Mouse (Mus musculus) G1E-ER4 (cell line): Measurements from ENCODE around the gene Wdr46. TPM values are rescaled to one million over a fixed set of nuclear protein-coding genes. Genes with fewer than 3 reads are reported as not detected.

Experiments
- GATA1 ChIP-seq: IDR thresholded peaks from one replicate; pipeline ENCODE4 v1.8.0; 2012; ENCODE audit warnings: low read length, inconsistent platforms
- polyA plus RNA-seq: library from polyadenylated mRNA; stranded (reverse); fragments of >175 nt; gene quantifications from 2 replicates; pipeline ENCODE4 v1.2.3, GENCODE M21; 2012

Gene Wdr46
- polyA plus RNA-seq, 1 experiment, result 186 TPM

- no peak for TF ChIP-seq GATA1
These were observed 20.0 kb upstream of the Wdr46 start for GRCm38 (mm10) chr17:33920282-33921097.

- no peak for TF ChIP-seq GATA1
These were observed 19.1 kb upstream of the Wdr46 start for GRCm38 (mm10) chr17:33921361-33921760.

DNA sequence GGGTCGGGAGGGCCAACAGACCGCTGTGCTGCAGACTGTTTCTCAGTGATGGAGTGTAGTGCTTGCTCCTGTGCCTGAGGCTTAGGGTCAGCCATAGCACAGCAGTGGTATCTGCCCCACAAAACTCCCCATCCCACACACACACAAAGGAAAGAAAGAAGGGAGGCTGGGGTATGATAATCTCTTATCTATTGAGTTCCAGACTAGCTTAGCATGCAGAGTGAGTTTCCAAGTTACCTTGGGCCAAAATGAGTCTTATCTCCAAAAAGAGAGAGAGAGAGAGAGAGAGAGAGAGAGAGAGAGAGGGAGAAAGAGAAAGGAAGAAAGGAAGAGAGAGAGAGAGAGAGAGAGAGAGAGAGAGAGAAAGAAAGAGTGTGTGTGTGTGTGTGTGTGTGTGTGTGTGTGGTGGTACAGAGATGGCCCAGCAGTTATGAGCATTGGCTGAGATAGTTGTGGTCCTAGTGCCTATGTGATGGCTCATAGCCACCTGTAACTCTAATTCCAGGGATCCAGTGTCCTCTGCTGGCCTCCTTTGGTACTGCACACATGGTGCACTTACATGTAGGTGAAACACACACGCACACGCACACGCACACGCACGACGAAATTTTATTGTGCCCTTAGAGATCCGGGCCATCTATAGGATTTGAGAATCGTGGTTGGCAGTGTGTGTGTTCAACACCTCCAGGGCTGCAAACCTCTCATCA, 15.7 kb upstream of the Wdr46 start:
- peak; percentile 26 for TF ChIP-seq GATA1

- no peak for TF ChIP-seq GATA1
These were observed 14.9 kb upstream of the Wdr46 start for GRCm38 (mm10) chr17:33925406-33926116.

DNA sequence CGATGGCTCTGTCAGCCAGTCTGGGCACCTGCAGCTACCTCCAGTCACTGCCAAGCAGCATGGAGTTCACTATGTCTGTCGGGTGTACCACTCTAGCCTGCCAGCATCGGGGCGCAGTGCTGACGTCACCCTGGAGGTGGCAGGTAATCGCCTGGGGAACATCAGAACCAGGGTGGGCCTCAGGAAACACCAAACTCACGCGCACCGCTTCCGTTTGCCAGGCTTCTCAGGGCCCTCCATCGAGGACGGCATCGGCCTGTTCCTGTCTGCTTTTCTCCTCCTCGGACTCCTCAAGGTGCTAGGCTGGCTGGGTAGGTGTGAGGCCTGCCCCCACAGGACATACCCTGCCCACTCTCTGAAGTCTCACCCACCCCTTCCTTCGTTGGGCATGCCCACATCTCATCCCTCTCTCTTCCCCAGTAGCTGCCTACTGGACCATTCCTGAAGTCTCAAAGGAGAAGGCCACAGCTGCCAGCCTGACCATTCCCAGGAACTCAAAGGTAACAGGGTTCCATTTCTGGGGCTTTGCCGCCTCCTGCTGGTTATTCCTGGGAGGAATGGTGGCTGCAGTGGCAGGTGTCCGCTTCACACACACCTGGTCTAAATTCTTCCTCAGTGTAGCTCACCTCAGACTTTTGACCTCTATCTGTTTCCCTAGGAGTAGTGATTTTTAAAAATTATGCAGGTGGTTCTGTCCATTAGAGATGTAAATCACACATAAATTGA, 14.1 kb upstream of the Wdr46 start:
- no peak for TF ChIP-seq GATA1

DNA sequence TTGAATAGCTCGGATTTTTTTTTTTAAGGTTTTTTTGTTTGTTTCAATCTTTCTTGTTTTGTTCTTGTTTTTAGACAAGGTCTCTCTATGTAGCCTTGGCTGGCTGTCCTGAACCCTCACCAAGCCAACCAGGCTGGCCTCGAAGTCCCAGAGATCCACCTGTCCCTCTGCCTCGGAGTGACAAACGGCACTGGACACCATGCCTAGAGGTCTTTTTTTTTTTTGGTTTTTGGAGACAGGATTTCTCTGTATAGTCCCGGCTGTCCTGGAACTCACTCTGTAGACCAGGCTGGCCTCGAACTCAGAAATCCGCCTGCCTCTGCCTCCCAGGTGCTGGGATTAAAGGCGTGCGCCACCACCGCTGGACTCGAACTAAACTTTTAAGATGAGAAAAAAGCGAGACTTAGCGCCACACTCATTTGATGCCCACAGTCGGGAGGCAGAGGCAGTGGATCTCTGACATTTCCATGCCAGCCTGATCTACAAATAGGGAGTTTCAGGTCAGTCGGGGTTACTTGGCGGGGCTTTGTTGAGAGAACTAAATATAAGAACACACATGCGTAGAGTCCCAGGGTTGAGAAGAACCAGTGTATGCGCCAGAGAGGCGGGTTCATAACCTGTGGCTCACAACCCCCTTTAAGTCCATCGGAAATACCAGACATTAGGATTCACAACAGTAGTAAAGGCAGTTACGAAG, 12.1 kb upstream of the Wdr46 start:
- TF ChIP-seq GATA1, result no peak

DNA sequence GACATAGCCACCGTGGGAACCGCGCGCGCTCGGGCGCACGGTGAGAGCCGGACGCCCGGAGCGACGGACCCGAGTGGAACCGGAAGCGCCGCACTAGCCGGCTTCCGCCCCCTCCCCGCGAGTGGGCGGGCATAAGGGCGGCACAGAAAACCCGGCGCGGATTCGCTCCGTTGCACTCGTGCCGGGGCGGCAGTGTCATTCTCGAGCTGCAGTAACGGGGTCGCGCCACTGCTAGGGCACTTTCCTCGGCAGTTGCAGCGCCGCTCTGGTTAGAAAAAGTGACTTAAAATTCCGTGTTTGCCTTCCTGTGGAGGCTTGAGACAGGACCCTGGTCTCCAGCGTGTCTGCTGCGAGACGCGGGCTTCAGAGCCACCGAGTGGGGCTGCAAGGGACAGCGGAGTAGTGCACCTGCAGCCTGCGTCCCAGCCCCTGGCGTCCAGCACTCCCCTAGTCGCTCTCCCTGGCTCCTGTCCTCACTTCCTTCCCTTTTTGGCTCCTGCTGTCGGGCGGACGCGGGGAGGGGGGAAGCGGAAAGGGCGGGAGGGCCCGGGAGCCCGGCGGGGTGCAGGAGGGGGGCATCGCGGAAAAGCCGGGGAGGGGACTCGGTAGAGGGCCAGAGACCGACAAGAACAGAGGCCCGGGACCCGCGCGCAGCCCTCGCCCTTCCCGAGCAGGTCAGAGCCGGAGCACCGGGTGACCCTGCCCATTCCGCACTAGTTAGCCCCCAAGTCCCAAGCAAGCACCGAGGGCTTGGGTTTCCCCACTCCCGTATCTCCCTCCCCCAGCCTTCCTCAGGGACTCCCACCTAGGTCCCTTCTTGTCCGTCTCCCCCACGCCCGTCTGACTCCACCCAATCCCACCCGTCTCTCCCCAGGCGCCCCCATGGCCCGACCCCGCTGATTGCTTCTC, 10.8 kb upstream of the Wdr46 start, which contains the start of gene Rgl2:
TSS of gene Rgl2 (plus strand) at position 173 of the 909 bp plus-strand sequence.
- TF ChIP-seq GATA1, result no peak

- no peak for TF ChIP-seq GATA1
These were observed 9.9 kb upstream of the Wdr46 start for GRCm38 (mm10) chr17:33930280-33931158.

GRCm38 (mm10) chr17:33931159-33931866, 9.1 kb upstream of the Wdr46 start:
- no peak for TF ChIP-seq GATA1

DNA sequence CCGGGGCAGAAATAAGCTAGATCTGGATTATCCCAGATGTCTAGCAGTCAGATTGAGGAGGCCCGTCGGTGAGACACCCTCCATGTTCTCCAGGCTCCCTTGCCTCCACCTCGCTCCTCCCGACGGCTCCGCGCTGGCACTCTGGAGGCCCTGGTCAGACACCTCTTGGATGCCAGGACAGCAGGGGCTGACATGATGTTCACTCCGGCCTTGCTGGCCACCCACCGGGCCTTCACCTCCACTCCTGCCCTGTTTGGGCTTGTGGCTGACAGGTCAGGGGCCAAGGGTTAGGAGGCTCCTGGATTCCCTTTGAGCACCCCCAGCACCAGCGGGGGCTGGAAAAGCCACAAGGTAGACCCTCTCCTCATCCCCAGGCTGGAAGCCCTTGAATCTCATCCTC, 8.5 kb upstream of the Wdr46 start:
- TF ChIP-seq GATA1, result no peak

GRCm38 (mm10) chr17:33932448-33932847, 8.0 kb upstream of the Wdr46 start:
- TF ChIP-seq GATA1, result no peak

DNA sequence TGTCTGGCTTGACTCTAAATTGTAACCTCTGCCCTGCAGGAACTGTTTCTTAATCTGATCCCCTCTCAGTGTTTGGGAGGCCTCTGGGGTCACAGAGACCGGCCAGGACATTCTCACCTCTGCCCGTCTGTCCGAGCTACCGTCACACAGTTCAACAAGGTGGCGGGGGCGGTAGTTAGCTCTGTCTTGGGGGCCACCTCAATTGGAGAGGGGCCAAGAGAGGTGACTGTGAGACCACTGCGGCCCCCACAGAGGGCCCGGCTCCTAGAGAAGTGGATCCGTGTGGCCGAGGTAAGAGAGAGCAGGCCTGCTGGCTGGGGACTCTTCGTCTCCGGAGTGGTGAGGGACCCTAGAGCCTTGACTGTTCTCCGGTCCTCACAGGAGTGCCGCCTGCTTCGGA, 7.5 kb upstream of the Wdr46 start:
- no peak for TF ChIP-seq GATA1
